Mouse (Mus musculus): ENCODE measurements around the gene Fam229a.
"Not testable (repeated sequence)": the region's sequence is repeated elsewhere in the genome, so short reads cannot be mapped to it uniquely, and the experiment has no call there.

Gene Fam229a

GRCm38 (mm10) chr4:129518519-129518918, 27.5 kb downstream of the Fam229a start:
- DNase-seq (ENCODE audit: low spot score in 2 of 2): no peak

GRCm38 (mm10) chr4:129525338-129525737, 34.3 kb downstream of the Fam229a start:
- DNase-seq (ENCODE audit: low spot score in 2 of 2): no peak

- no peak for DNase-seq (ENCODE audit: low spot score in 2 of 2)
These were observed 34.9 kb downstream of the Fam229a start for GRCm38 (mm10) chr4:129525889-129526288.

- not testable (repeated sequence) for DNase-seq (ENCODE audit: low spot score in 2 of 2)
These were observed 37.9 kb downstream of the Fam229a start for GRCm38 (mm10) chr4:129528901-129529300.

- DNase-seq (ENCODE audit: low spot score in 2 of 2): no peak
These were observed 49.0 kb downstream of the Fam229a start for GRCm38 (mm10) chr4:129540012-129540411.
